Mouse (Mus musculus) liver, adult (tissue): ENCODE results near the gene Gapdhs.

ENCODE experiments used
- GATA4 ChIP-seq: IDR thresholded peaks from 2 replicates; pipeline ENCODE4 v1.6.1; 2014; ENCODE audit warnings: mild to moderate bottlenecking, low read length; ENCODE audit not compliant: insufficient replicate concordance

The Gapdhs gene

GRCm38 (mm10) chr7:30717006-30717715 is 26.3 kb downstream of the Gapdhs start:
- no peak for TF ChIP-seq GATA4

- no peak for TF ChIP-seq GATA4
Measured at GRCm38 (mm10) chr7:30711942-30712341, 31.5 kb downstream of the Gapdhs start, which contains the start of gene Atp4a. Gene Atp4a (plus strand): TSS chr7:30712209.

- TF ChIP-seq GATA4, result no peak
Measured at GRCm38 (mm10) chr7:30707441-30707840, 36.0 kb downstream of the Gapdhs start.

GRCm38 (mm10) chr7:30706214-30706882 is 37.1 kb downstream of the Gapdhs start:
- peak; percentile 70; the same call in 1 of the 2 replicates for TF ChIP-seq GATA4

GRCm38 (mm10) chr7:30698589-30698988 is 44.9 kb downstream of the Gapdhs start, which contains the start of gene 2200002J24Rik:
Gene 2200002J24Rik (plus strand): TSS chr7:30698926.
- TF ChIP-seq GATA4, result no peak

GRCm38 (mm10) chr7:30698101-30698500 is 45.4 kb downstream of the Gapdhs start:
- no peak for TF ChIP-seq GATA4

GRCm38 (mm10) chr7:30688325-30688724 is 55.2 kb downstream of the Gapdhs start:
- TF ChIP-seq GATA4, result no peak

- no peak for TF ChIP-seq GATA4
Measured at GRCm38 (mm10) chr7:30683425-30683824, 60.1 kb downstream of the Gapdhs start.

GRCm38 (mm10) chr7:30681897-30682296 is 61.6 kb downstream of the Gapdhs start:
- TF ChIP-seq GATA4, result no peak
